Mouse (Mus musculus) left cerebral cortex, postnatal 4 days (tissue): ENCODE data around the gene Bbs4. TPM values are rescaled to one million over a fixed set of nuclear protein-coding genes. Genes with fewer than 3 reads are reported as not detected.
"Not testable (repeated sequence)": the region's sequence is repeated elsewhere in the genome, so short reads cannot be mapped to it uniquely, and the experiment has no call there.

Source experiments
- DNase-seq: peaks from one replicate; pipeline ENCODE4 v3.0.0-alpha.2; 2022
- intact Hi-C: fragments of 180-260 bp; cut with DNase I; formaldehyde crosslinking; loops from one replicate; pipeline ENCODE4 v1.15.1; 2025
- total RNA-seq, 2 experiments: library from RNA; stranded (reverse); gene quantifications; 2 replicates each; pipeline ENCODE4 v1.2.3; 2021

The Bbs4 gene
- total RNA-seq = 10 to 100 TPM; 33.5 to 34.1 TPM

- peak; percentile 90 for DNase-seq
- intact Hi-C loops = no loop called here
Measured at GRCm38 (mm10) chr9:59353253-59353639, at the start of gene Bbs4. Bbs4 (minus strand) TSS chr9:59353508.

- intact Hi-C loops = no loop called here
- no peak for DNase-seq
Measured at GRCm38 (mm10) chr9:59389086-59389485, 35.8 kb upstream of the Bbs4 start.

GRCm38 (mm10) chr9:59388311-59388710 is 35.0 kb upstream of the Bbs4 start:
- no peak for DNase-seq
- intact Hi-C loops = no loop called here

GRCm38 (mm10) chr9:59387461-59387860 is 34.2 kb upstream of the Bbs4 start:
- intact Hi-C loops = no loop called here
- DNase-seq = no peak

- no peak for DNase-seq
- intact Hi-C loops = no loop called here
Measured at GRCm38 (mm10) chr9:59375626-59376025, 22.3 kb upstream of the Bbs4 start.

GRCm38 (mm10) chr9:59369646-59370045 is 16.3 kb upstream of the Bbs4 start:
- intact Hi-C loops = no loop called here
- no peak for DNase-seq

GRCm38 (mm10) chr9:59369220-59369619 is 15.9 kb upstream of the Bbs4 start:
- intact Hi-C loops = no loop called here
- no peak for DNase-seq

- intact Hi-C loops, DNase-seq: not testable (repeated sequence)
Measured at GRCm38 (mm10) chr9:59360487-59360886, 7.2 kb upstream of the Bbs4 start.

- DNase-seq, intact Hi-C loops: not testable (repeated sequence)
Measured at GRCm38 (mm10) chr9:59358041-59358440, 4.7 kb upstream of the Bbs4 start.

- DNase-seq = no peak
Measured at GRCm38 (mm10) chr9:59352586-59353252, 589 bp downstream of the Bbs4 start.

GRCm38 (mm10) chr9:59346176-59346575 is 7.1 kb downstream of the Bbs4 start:
- intact Hi-C loops = no loop called here

More at GRCm38 (mm10) chr9:59352586-59353252, 589 bp downstream of the Bbs4 start:
- intact Hi-C loops = no loop called here

GRCm38 (mm10) chr9:59340002-59340401 is 13.3 kb downstream of the Bbs4 start:
- no peak for DNase-seq
- intact Hi-C loops = no loop called here

More at GRCm38 (mm10) chr9:59346176-59346575, 7.1 kb downstream of the Bbs4 start:
- DNase-seq = no peak

GRCm38 (mm10) chr9:59339107-59339506 is 14.2 kb downstream of the Bbs4 start:
- intact Hi-C loops = no loop called here
- DNase-seq = no peak

GRCm38 (mm10) chr9:59338411-59338810 is 14.9 kb downstream of the Bbs4 start:
- DNase-seq = no peak
- intact Hi-C loops = no loop called here

GRCm38 (mm10) chr9:59337889-59338288 is 15.4 kb downstream of the Bbs4 start:
- DNase-seq = no peak
- intact Hi-C loops = no loop called here

GRCm38 (mm10) chr9:59336539-59336938 is 16.8 kb downstream of the Bbs4 start:
- intact Hi-C loops = no loop called here
- no peak for DNase-seq

GRCm38 (mm10) chr9:59330055-59330454 is 23.3 kb downstream of the Bbs4 start:
- intact Hi-C loops = no loop called here
- DNase-seq = no peak

GRCm38 (mm10) chr9:59324351-59324750 is 29.0 kb downstream of the Bbs4 start:
- intact Hi-C loops = no loop called here

GRCm38 (mm10) chr9:59316206-59316605 is 37.1 kb downstream of the Bbs4 start:
- DNase-seq = no peak
- intact Hi-C loops = no loop called here

More at GRCm38 (mm10) chr9:59324351-59324750, 29.0 kb downstream of the Bbs4 start:
- DNase-seq = no peak

- intact Hi-C loops = no loop called here
- no peak for DNase-seq
Measured at GRCm38 (mm10) chr9:59311284-59311670, 42.0 kb downstream of the Bbs4 start.

GRCm38 (mm10) chr9:59310582-59311283 is 42.6 kb downstream of the Bbs4 start:
- DNase-seq = no peak
- intact Hi-C loops = no loop called here

- DNase-seq = no peak
- intact Hi-C loops = no loop called here
Measured at GRCm38 (mm10) chr9:59307890-59308289, 45.4 kb downstream of the Bbs4 start.
